Mouse (Mus musculus): Measurements from ENCODE around the gene Neurod2. TPM values are rescaled to one million over a fixed set of nuclear protein-coding genes. Genes with fewer than 3 reads are reported as not detected.

The Neurod2 gene
- total RNA-seq, 2 experiments from 2014 or later, result not detected

GRCm38 (mm10) chr11:98283740-98284139 lies 45.7 kb downstream of the Neurod2 start:
- ATAC-seq (replicated peaks; ENCODE audit: low FRiP score, poor library complexity, severe bottlenecking), result no peak

Other genes starting within 250 kb of the Neurod2 start
- gene Fbxl20, start 179.2 kb downstream of the Neurod2 start, total RNA-seq (2015; ENCODE audit: low replicate concordance), result 8.6 and 13.4 TPM in 2 replicates
- gene Fbxl20, start 179.2 kb downstream of the Neurod2 start, total RNA-seq (2017; ENCODE audit: low replicate concordance), result 1.4 and 7.7 TPM in 2 replicates
- gene Med1, start 136.4 kb downstream of the Neurod2 start, total RNA-seq (2015; ENCODE audit: low replicate concordance), result 46.9 and 62.9 TPM in 2 replicates
- gene Med1, start 136.4 kb downstream of the Neurod2 start, total RNA-seq (2017; ENCODE audit: low replicate concordance), result 29.0 and 35.2 TPM in 2 replicates
- gene Cdk12, start 126.6 kb downstream of the Neurod2 start, total RNA-seq (2015; ENCODE audit: low replicate concordance), result 58.0 and 63.3 TPM in 2 replicates
- gene Cdk12, start 126.6 kb downstream of the Neurod2 start, total RNA-seq (2017; ENCODE audit: low replicate concordance), result 61.8 and 66.0 TPM in 2 replicates
- not detected in 2 replicates for gene Ppp1r1b, start 18.8 kb upstream of the Neurod2 start, total RNA-seq (2015; ENCODE audit: low replicate concordance)
- not detected in 2 replicates for gene Ppp1r1b, start 18.8 kb upstream of the Neurod2 start, total RNA-seq (2017; ENCODE audit: low replicate concordance)
- 4.6 and 8.3 TPM in 2 replicates for gene Stard3, start 28.7 kb upstream of the Neurod2 start, total RNA-seq (2015; ENCODE audit: low replicate concordance)
- 5.6 and 7.6 TPM in 2 replicates for gene Stard3, start 28.7 kb upstream of the Neurod2 start, total RNA-seq (2017; ENCODE audit: low replicate concordance)
- not detected in 2 replicates for gene Tcap, start 54.2 kb upstream of the Neurod2 start, total RNA-seq (2015; ENCODE audit: low replicate concordance)
- not detected in 2 replicates for gene Tcap, start 54.2 kb upstream of the Neurod2 start, total RNA-seq (2017; ENCODE audit: low replicate concordance)
- gene Pnmt, start 56.8 kb upstream of the Neurod2 start, total RNA-seq (2015; ENCODE audit: low replicate concordance), result not detected in 2 replicates
- gene Pnmt, start 56.8 kb upstream of the Neurod2 start, total RNA-seq (2017; ENCODE audit: low replicate concordance), result not detected in 2 replicates
- 2.2 and 3.4 TPM in 2 replicates for gene Pgap3, start 70.8 kb upstream of the Neurod2 start, total RNA-seq (2015; ENCODE audit: low replicate concordance)
- 1.3 and 2.4 TPM in 2 replicates for gene Pgap3, start 70.8 kb upstream of the Neurod2 start, total RNA-seq (2017; ENCODE audit: low replicate concordance)
- not detected in 2 replicates for gene Erbb2, start 82.8 kb upstream of the Neurod2 start, total RNA-seq (2015; ENCODE audit: low replicate concordance)
- 0.39 TPM in 1 of 2 replicates, not detected in the other for gene Erbb2, start 82.8 kb upstream of the Neurod2 start, total RNA-seq (2017; ENCODE audit: low replicate concordance)
- gene Mien1, start 109.3 kb upstream of the Neurod2 start, total RNA-seq (2015; ENCODE audit: low replicate concordance), result 8.8 and 10.8 TPM in 2 replicates
- gene Mien1, start 109.3 kb upstream of the Neurod2 start, total RNA-seq (2017; ENCODE audit: low replicate concordance), result 5.3 and 6.3 TPM in 2 replicates
- 2.5 and 4.2 TPM in 2 replicates for gene Grb7, start 116.7 kb upstream of the Neurod2 start, total RNA-seq (2015; ENCODE audit: low replicate concordance)
- 0.61 TPM in 1 of 2 replicates, not detected in the other for gene Grb7, start 116.7 kb upstream of the Neurod2 start, total RNA-seq (2017; ENCODE audit: low replicate concordance)
- gene Ikzf3, start 216.4 kb upstream of the Neurod2 start, total RNA-seq (2015; ENCODE audit: low replicate concordance), result 19.5 and 21.0 TPM in 2 replicates
- gene Ikzf3, start 216.4 kb upstream of the Neurod2 start, total RNA-seq (2017; ENCODE audit: low replicate concordance), result 5.4 and 6.7 TPM in 2 replicates
- gene Zpbp2, start 221.4 kb upstream of the Neurod2 start, total RNA-seq (2015; ENCODE audit: low replicate concordance), result 7.5 and 8.3 TPM in 2 replicates
- 3.1 and 13.2 TPM in 2 replicates for gene Zpbp2, start 221.4 kb upstream of the Neurod2 start, total RNA-seq (2017; ENCODE audit: low replicate concordance)

All from erythroid progenitor cell, adult 5-6 weeks (primary cell).